Mouse (Mus musculus) bone marrow, adult 2 months (tissue): ENCODE data around the gene Usp9x.

Experiments used
- CTCF ChIP-seq: fragments of 200-500 bp; IDR thresholded peaks from 2 replicates; pipeline ENCODE4 v1.5.1; 2011; ENCODE audit warnings: low read length, control low read depth; ENCODE audit not compliant: control insufficient read depth, insufficient read depth
- POLR2A ChIP-seq: fragments of 200-500 bp; IDR thresholded peaks from 2 replicates; pipeline ENCODE4 v1.6.1; 2011; ENCODE audit warnings: low read depth, mild to moderate bottlenecking, control low read depth, low read length, borderline replicate concordance; ENCODE audit not compliant: control insufficient read depth

- no peak for TF ChIP-seq CTCF
- TF ChIP-seq POLR2A: peak; percentile 9; the same call in 1 of the 2 replicates
Measured at GRCm38 (mm10) chrX:13070573-13071240, 591 bp upstream of the Usp9x start.
